In the genomic region with DNA sequence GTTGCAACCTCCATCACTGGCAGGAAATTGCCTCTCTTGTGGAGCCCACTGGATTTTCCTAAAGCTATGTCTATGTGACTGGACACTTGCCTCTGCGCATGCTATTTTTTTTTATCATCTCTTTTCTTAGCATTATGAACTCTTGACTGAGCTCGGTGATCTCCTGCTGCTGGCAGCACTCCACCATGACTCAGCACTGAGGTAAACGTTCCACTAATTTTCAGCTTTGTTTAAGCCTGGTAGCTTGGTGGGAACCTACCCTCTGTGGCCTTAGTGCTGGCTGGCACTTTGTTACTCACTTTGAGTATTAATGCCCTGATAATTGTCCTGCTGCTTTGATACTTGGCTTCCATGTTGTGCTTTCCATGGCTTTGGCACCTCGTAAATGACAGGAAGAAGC, we compare ENCODE assay signal across 18 mouse cellular contexts.
DNase-seq lines count a peak whose midpoint lies in the region; TF ChIP-seq lines count a peak whose summit lies in the region.
"Had no signal": no experiment of that assay in that cellular context is flagged by ENCODE, and none has a peak within 500 bp of the region (broad histone marks: within the 10 kb centered on the region; RNA-seq: fewer than 3 reads in every experiment).

No protein-coding gene starts in this region.

- no peak for TF ChIP-seq POLR2A in brain, embryonic 14.5 days (IDR thresholded peaks at IDR 0.05; ENCODE audit: borderline replicate concordance, extremely low read depth, insufficient read depth, insufficient read length, poor library complexity, severe bottlenecking)

- TF ChIP-seq CTCF in brain, embryonic 14.5 days (IDR thresholded peaks at IDR 0.05; ENCODE audit: borderline replicate concordance, extremely low read depth, insufficient read depth, insufficient read length): no peak

- peak; percentile 5 to 41 for DNase-seq in adrenal gland, postnatal 36 days
- DNase-seq in adrenal gland, postnatal 14 days: no peak
- peak; percentile 4 to 5 for DNase-seq in heart, adult 18-20 months
- DNase-seq in heart, postnatal 25 days (ENCODE audit: low spot score): no peak
- peak; percentile 80 for DNase-seq in Muller cell, postnatal 12 days (ENCODE audit: inconsistent ontology term)
- peak; percentile 31 for DNase-seq in brain, embryonic 14.5 days (ENCODE audit: low read depth)
- no peak for DNase-seq in ovary, postnatal 36 days (ENCODE audit: low spot score)
- DNase-seq: B cell, adult 2 months; cerebellum, adult 11-12 months; cerebellum, postnatal 36 days; gastrocnemius, postnatal 14 days; kidney, postnatal 14 days; liver, embryonic 13.5 days; lung, adult 2 months; lung, postnatal 14 days; right cerebral cortex, adult 18-20 months; right cerebral cortex, postnatal 4 days; thymus, postnatal 25 days had no signal

- intact Hi-C loops in heart, postnatal 25 days (cut with DNase I): no loop called here

Comparison
In these comparisons a context has a peak if more than half of its experiments do, and no peak if none do; other contexts are left out.
1. DNase-seq: peak in adrenal gland, postnatal 36 days (2 of 2), heart, adult 18-20 months (2 of 2), Muller cell, postnatal 12 days (single experiment) and brain, embryonic 14.5 days (single experiment); none in adrenal gland, postnatal 14 days (single experiment), heart, postnatal 25 days (single experiment) and ovary, postnatal 36 days (single experiment).